In the genomic region with DNA sequence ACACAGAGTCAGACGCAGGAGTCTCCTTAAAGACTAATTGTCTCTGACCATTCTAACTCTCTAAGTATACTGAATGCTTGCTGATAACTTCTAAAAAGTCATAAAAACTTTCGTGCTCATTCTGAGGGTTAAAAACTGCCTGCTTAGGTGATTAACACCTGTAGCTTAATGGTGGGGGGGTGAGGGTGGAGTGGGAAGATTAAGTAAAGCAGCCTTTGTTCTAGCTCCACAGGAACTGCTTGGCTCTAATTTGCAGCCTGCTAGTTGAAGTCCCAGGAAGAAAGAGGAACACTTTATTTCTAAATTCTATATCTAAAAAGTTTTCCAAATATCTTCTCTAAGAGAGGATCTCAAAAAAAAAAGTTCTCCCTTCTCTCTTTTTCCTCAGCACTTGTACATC, we compare ENCODE assay signal across 20 mouse cellular contexts. TPM values are rescaled to one million over a fixed set of nuclear protein-coding genes. Genes with fewer than 3 reads are reported as not detected.
DNase-seq lines count a peak whose midpoint lies in the region; ATAC-seq and TF ChIP-seq lines count a peak whose summit lies in the region.
"Had no signal": no experiment of that assay in that cellular context is flagged by ENCODE, and none has a peak within 500 bp of the region (broad histone marks: within the 10 kb centered on the region; RNA-seq: fewer than 3 reads in every experiment).

No protein-coding gene starts in this region.

- H3K4me3 ChIP-seq in intestine, embryonic 15.5 days (replicated peaks): no peak overlapping the region
- no peak overlapping the region for H3K4me3 ChIP-seq in intestine, postnatal 0 days (ENCODE audit: low read depth, low read length)
- no peak overlapping the region for H3K4me3 ChIP-seq in intestine, embryonic 16.5 days (ENCODE audit: low read length)

- no peaks in the 10 kb centered on the region for H3K9me3 ChIP-seq in intestine, embryonic 15.5 days
- H3K9me3 ChIP-seq in intestine, postnatal 0 days (ENCODE audit: control insufficient read depth): no peaks in the 10 kb centered on the region
- H3K9me3 ChIP-seq in intestine, embryonic 16.5 days (ENCODE audit: control insufficient read depth, low read length): no peaks in the 10 kb centered on the region
- H3K9me3 ChIP-seq: G1E had no signal

- H3K27ac ChIP-seq in intestine, embryonic 15.5 days: no peak overlapping the region
- no peak overlapping the region for H3K27ac ChIP-seq in intestine, postnatal 0 days (ENCODE audit: low read depth, low read length)
- H3K27ac ChIP-seq in intestine, embryonic 16.5 days (ENCODE audit: low read length): no peak overlapping the region

- no peak for DNase-seq in lung, postnatal 10 days
- DNase-seq: adrenal gland, adult 2 months; adrenal gland, adult 8-10 months; adrenal gland, postnatal 10 days; adrenal gland, postnatal 14 days; adrenal gland, postnatal 25 days; adrenal gland, postnatal 36 days; B cell, adult 2 months; cerebellum, adult 11 months; cerebellum, adult 11-12 months; cerebellum, adult 18-20 months had no signal

- no peak overlapping the region for H3K4me2 ChIP-seq in intestine, embryonic 15.5 days (replicated peaks)
- no peak overlapping the region for H3K4me2 ChIP-seq in intestine, postnatal 0 days (replicated peaks; ENCODE audit: low read depth)
- H3K4me2 ChIP-seq in intestine, embryonic 16.5 days (ENCODE audit: low read depth, low read length): no peak overlapping the region

- ATAC-seq in intestine, embryonic 15.5 days: peak; percentile 71; the same call in 1 of the 2 replicates
- ATAC-seq in intestine, postnatal 0 days: no peak
- peak; percentile 74 for ATAC-seq in intestine, embryonic 16.5 days
- ATAC-seq: activated CD4-positive, CD25-positive, alpha-beta regulatory T cell, adult 4 months; CD4-positive, CD25-positive, alpha-beta regulatory T cell, adult 4 months; Patski had no signal

- no peaks in the 10 kb centered on the region for H3K36me3 ChIP-seq in intestine, embryonic 15.5 days
- H3K36me3 ChIP-seq in intestine, postnatal 0 days (ENCODE audit: control insufficient read depth, insufficient read depth): no peaks in the 10 kb centered on the region
- no peaks in the 10 kb centered on the region for H3K36me3 ChIP-seq in intestine, embryonic 16.5 days (ENCODE audit: control insufficient read depth, insufficient read depth, low read length)
- H3K36me3 ChIP-seq: G1E had no signal

- no peak for TF ChIP-seq CTCF in intestine, postnatal 0 days (IDR thresholded peaks at IDR 0.05; ENCODE audit: low read depth)

- H3K9ac ChIP-seq in intestine, embryonic 15.5 days: no peak overlapping the region
- H3K9ac ChIP-seq in intestine, postnatal 0 days (ENCODE audit: low read depth, low read length): no peak overlapping the region
- no peak overlapping the region for H3K9ac ChIP-seq in intestine, embryonic 16.5 days (ENCODE audit: low read depth, low read length)

- H3K27me3 ChIP-seq in intestine, embryonic 15.5 days (replicated peaks): no peaks in the 10 kb centered on the region
- no peaks in the 10 kb centered on the region for H3K27me3 ChIP-seq in intestine, postnatal 0 days (replicated peaks; ENCODE audit: control insufficient read depth, insufficient read depth, low read length)
- no peaks in the 10 kb centered on the region for H3K27me3 ChIP-seq in intestine, embryonic 16.5 days (replicated peaks; ENCODE audit: control insufficient read depth, insufficient read depth, low read length)

- WGBS in intestine, embryonic 15.5 days: 15% methylated on average over 2 of the region's 2 CpGs
- WGBS in intestine, postnatal 0 days: 8% methylated on average over 2 of the region's 2 CpGs
- WGBS in intestine, embryonic 16.5 days: 13% methylated on average over 2 of the region's 2 CpGs

- H3K4me1 ChIP-seq in intestine, embryonic 15.5 days (replicated peaks): no peaks in the 10 kb centered on the region
- H3K4me1 ChIP-seq in intestine, postnatal 0 days (replicated peaks; ENCODE audit: control insufficient read depth, insufficient read depth, low read length): no peaks in the 10 kb centered on the region
- 0 out of 2 replicates have a peak, but pooled peaks cover 2% of the 10 kb centered on the region for H3K4me1 ChIP-seq in intestine, embryonic 16.5 days (ENCODE audit: control insufficient read depth, insufficient read depth, low read length)

RNA-seq across cellular contexts. Expression of a gene that starts 10.2 kb away (rescaled TPM):
- not detected in 2 replicates for polyA plus RNA-seq in intestine, embryonic 15.5 days (2015; fragmentation: Nextera tagmentation; extraction: Ambion mirVana)
- not detected in 2 replicates for polyA plus RNA-seq in intestine, postnatal 0 days (2015; fragmentation: Nextera tagmentation; extraction: Ambion mirVana)
- not detected in 2 replicates for polyA plus RNA-seq in intestine, embryonic 16.5 days (2015; fragmentation: Nextera tagmentation; extraction: Ambion mirVana)
- polyA plus RNA-seq: activated CD4-positive, CD25-positive, alpha-beta regulatory T cell, adult 4 months; adrenal gland, adult 2 months; brain, embryonic 14.5 days; C2C12; CD4-positive, CD25-positive, alpha-beta regulatory T cell, adult 4 months; G1E; Patski had no signal

RNA-seq across cellular contexts. Expression of a gene that starts 13.0 kb away (rescaled TPM):
- polyA plus RNA-seq in intestine, embryonic 15.5 days (2015; fragmentation: Nextera tagmentation; extraction: Ambion mirVana): not detected in 2 replicates
- not detected in 2 replicates for polyA plus RNA-seq in intestine, postnatal 0 days (2015; fragmentation: Nextera tagmentation; extraction: Ambion mirVana)
- polyA plus RNA-seq in intestine, embryonic 16.5 days (2015; fragmentation: Nextera tagmentation; extraction: Ambion mirVana): not detected in 2 replicates
- polyA plus RNA-seq: activated CD4-positive, CD25-positive, alpha-beta regulatory T cell, adult 4 months; adrenal gland, adult 2 months; brain, embryonic 14.5 days; C2C12; CD4-positive, CD25-positive, alpha-beta regulatory T cell, adult 4 months; G1E; Patski had no signal

RNA-seq across cellular contexts. Expression of a gene that starts 31.1 kb away (rescaled TPM):
- polyA plus RNA-seq in intestine, embryonic 15.5 days (2015; fragmentation: Nextera tagmentation; extraction: Ambion mirVana): not detected in 2 replicates
- not detected in 2 replicates for polyA plus RNA-seq in intestine, postnatal 0 days (2015; fragmentation: Nextera tagmentation; extraction: Ambion mirVana)
- not detected in 2 replicates for polyA plus RNA-seq in intestine, embryonic 16.5 days (2015; fragmentation: Nextera tagmentation; extraction: Ambion mirVana)
- polyA plus RNA-seq: activated CD4-positive, CD25-positive, alpha-beta regulatory T cell, adult 4 months; adrenal gland, adult 2 months; brain, embryonic 14.5 days; C2C12; CD4-positive, CD25-positive, alpha-beta regulatory T cell, adult 4 months; G1E; Patski had no signal
